Mouse (Mus musculus): ENCODE measurements around the gene Cyp2g1. TPM values are rescaled to one million over a fixed set of nuclear protein-coding genes. Genes with fewer than 3 reads are reported as not detected.

Gene Cyp2g1
- not detected in 2 replicates for polyA plus RNA-seq (2016; fragmentation: Nextera tagmentation; extraction: Ambion mirVana)

DNA sequence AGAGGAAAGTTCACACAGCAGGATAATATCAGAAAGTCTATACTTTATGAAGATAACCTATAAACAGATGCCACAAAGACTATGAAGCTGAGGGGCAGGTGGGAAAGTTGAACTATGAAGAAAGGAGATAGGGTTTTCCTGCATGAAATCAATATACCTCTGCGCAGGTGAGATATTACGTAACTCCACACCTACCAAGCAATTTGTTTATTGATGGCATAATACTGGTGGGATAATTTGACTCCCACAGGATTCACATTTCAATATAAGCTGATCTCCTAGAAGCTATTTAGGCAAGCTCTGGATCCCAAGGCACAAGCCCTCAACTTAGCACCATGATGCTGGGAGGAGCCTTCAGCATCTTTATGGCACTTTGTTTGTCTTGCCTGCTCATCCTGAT lies at the start of gene Cyp2g1:
Gene Cyp2g1, plus strand, starts transcription at position 301 of the 400 bp plus-strand sequence.
- H3K27me3 ChIP-seq = no peaks in the 10 kb centered on the region
- no peaks in the 10 kb centered on the region for H3K4me1 ChIP-seq (replicated peaks)
- no peak within 1 kb of the TSS for H3K27ac ChIP-seq
- 83% methylated on average over 2 of the region's 2 CpGs for WGBS
- no peak for ATAC-seq (ENCODE audit: insufficient number of reproducible peaks, insufficient read depth, low FRiP score, low TSS enrichment, low read depth)
- H3K4me3 ChIP-seq (replicated peaks) = no peak within 1 kb of the TSS
- 0 out of 2 replicates have a peak, but pooled peaks cover 3% of the 10 kb centered on the region for H3K9me3 ChIP-seq
- H3K4me2 ChIP-seq = no peak within 1 kb of the TSS
- H3K36me3 ChIP-seq = no peaks in the 10 kb centered on the region
- H3K9ac ChIP-seq (replicated peaks) = no peak within 1 kb of the TSS

DNA sequence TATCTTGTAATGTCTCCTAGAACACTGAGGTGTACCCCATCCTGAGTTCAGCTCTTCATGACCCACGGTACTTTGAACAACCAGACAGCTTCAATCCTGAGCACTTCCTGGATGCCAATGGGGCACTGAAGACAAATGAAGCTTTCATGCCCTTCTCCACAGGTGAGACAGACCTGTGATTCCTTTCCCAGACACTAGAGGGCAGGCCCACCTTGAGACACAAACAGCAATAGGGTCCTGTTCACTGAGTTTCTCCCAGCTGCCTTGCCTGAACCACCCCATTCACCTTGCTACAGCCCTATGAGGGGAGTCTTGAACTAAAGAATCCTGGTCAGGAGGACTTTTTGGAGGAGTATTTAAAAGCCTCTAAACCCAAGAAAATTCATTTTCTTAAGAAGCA lies 41.6 kb upstream of the Cyp2g1 start:
- no peaks in the 10 kb centered on the region for H3K9me3 ChIP-seq
- no peaks in the 10 kb centered on the region for H3K4me1 ChIP-seq (replicated peaks)
- H3K4me2 ChIP-seq = no peak overlapping the region
- H3K9ac ChIP-seq (replicated peaks) = no peak overlapping the region
- H3K27me3 ChIP-seq = no peaks in the 10 kb centered on the region
- no peak overlapping the region for H3K4me3 ChIP-seq (replicated peaks)
- ATAC-seq (ENCODE audit: insufficient number of reproducible peaks, insufficient read depth, low FRiP score, low TSS enrichment, low read depth) = no peak
- 71% methylated on average over 1 of the region's 1 CpGs for WGBS
- no peak overlapping the region for H3K27ac ChIP-seq
- H3K36me3 ChIP-seq = no peaks in the 10 kb centered on the region

DNA sequence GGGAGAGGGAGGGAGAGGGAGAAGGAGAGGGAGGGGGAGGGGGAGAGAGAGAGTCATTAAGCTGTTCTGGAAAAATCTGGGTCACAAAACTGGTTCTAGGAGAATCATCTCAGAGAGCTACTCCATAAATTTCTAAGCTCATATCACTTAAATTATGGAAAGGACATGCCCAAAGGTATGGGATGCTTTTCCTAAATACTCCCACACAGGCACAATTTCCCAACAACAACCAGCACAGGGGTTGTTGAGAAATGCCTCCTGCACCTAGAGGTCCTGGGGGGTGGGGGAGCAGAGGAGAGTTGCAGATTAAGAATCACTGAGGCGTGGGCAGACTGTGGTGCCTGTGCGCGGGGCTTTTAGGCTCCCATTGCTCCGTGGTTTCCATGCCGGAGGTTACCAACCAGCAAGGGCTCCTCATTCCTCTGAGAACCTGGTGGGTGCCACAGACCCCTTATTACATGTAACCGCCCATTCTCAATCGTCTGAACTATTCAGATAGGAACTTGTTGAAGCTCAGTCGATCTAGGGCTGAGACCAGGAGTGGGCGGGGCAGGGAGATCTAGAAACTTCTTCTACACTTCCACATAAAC lies 38.7 kb upstream of the Cyp2g1 start:
- H3K4me3 ChIP-seq (replicated peaks) = no peak overlapping the region
- ATAC-seq (ENCODE audit: insufficient number of reproducible peaks, insufficient read depth, low FRiP score, low TSS enrichment, low read depth) = no peak
- H3K4me1 ChIP-seq (replicated peaks) = no peaks in the 10 kb centered on the region
- no peak overlapping the region for H3K27ac ChIP-seq
- H3K9ac ChIP-seq (replicated peaks) = no peak overlapping the region
- no peaks in the 10 kb centered on the region for H3K27me3 ChIP-seq
- H3K4me2 ChIP-seq = no peak overlapping the region
- no peaks in the 10 kb centered on the region for H3K36me3 ChIP-seq
- 84% methylated on average over 9 of the region's 9 CpGs for WGBS
- no peaks in the 10 kb centered on the region for H3K9me3 ChIP-seq

DNA sequence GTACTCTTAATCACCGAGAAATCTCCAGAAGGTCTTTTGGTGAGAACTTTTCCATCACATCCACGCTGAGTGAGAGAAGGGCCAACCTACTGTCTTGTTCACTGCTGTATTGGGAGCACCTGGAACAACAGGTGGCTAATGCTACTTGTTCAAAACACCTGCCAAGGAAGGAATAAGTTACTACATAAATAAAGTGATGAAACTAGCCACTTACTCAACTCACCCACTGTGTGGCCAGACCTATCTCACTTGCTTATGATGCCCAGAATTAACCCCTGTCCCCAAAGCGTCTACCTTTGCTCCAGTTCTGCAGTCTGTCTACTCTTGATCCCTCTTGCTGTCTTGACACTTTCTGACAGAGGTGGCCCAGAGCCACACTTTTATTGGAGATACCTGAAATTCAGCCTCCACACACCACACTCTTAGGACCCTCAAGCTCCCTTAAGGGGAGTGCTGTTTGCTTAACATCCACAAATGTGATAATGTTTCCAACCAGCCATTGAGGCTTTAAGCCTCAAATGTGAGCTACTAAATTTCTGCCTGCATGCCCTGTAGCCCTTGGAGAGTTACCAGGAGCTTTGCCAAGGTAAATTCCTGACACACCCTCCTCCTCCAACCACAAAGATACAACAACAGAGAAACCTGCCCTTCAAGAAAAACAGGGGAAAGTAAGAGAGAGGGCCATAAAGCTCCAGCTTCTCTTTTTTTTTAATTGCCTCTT lies 35.7 kb upstream of the Cyp2g1 start:
- Histone ChIP-seq H3K9ac (replicated peaks) (no peak overlapping the region), H3K36me3 (no peaks in the 10 kb centered on the region), H3K4me1 (replicated peaks) (no peaks in the 10 kb centered on the region), H3K27me3 (no peaks in the 10 kb centered on the region), H3K4me3 (replicated peaks) (no peak overlapping the region), H3K27ac (no peak overlapping the region), H3K4me2 (no peak overlapping the region), H3K9me3 (no peaks in the 10 kb centered on the region)
- 78% methylated on average over 3 of the region's 3 CpGs for WGBS
- no peak for ATAC-seq (ENCODE audit: insufficient number of reproducible peaks, insufficient read depth, low FRiP score, low TSS enrichment, low read depth)

DNA sequence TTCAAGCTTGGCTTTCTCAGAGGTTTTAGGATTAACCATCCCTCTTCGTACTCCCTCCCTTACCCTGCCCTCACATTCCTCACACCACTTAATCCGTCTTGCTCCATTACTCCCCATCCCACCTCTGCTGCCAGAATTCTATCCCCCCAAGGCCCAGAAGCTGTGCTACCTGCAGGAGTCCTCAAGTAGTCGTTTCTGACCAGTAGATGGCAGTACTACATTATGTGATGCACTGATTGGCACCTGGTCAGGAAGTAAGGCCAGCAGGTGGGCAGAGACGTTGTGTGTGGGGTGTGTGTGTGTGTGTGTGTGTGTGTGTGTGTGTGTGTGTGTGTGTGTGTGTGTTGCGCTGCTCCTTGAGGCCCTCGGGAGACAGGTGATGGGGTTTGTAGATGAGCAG lies 32.8 kb upstream of the Cyp2g1 start:
- Histone ChIP-seq H3K4me2 (no peak overlapping the region), H3K36me3 (no peaks in the 10 kb centered on the region), H3K9ac (replicated peaks) (no peak overlapping the region), H3K9me3 (no peaks in the 10 kb centered on the region), H3K4me1 (replicated peaks) (no peaks in the 10 kb centered on the region), H3K27me3 (peaks cover 7% of the 10 kb centered on the region; the same call in 1 of the 2 replicates), H3K27ac (no peak overlapping the region), H3K4me3 (replicated peaks) (no peak overlapping the region)
- no peak for ATAC-seq (ENCODE audit: insufficient number of reproducible peaks, insufficient read depth, low FRiP score, low TSS enrichment, low read depth)
- WGBS = 22% methylated on average over 5 of the region's 6 CpGs

DNA sequence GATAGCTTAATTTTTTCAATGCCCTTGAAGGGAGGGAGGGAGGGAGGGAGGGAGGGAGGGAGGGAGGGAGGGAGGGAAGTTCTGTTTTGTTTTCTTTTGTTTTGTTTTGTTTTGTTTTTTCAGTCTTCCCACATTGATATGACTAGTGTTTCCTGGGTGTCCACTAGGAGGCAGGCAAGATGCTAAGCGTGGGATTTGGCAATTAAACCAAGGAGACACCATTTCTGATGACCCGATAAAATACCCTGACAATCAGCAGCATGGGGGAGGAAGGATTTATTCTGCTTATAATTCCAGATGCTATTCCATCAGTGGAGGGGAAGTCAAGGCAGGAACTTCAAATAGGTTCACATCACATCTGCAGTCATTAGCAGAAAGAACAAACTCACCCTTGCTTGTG lies 30.9 kb upstream of the Cyp2g1 start:
- Histone ChIP-seq H3K9ac (replicated peaks) (no peak overlapping the region), H3K36me3 (no peaks in the 10 kb centered on the region), H3K4me2 (no peak overlapping the region), H3K27ac (no peak overlapping the region), H3K4me3 (replicated peaks) (no peak overlapping the region), H3K27me3 (peaks cover 7% of the 10 kb centered on the region; the same call in 1 of the 2 replicates), H3K9me3 (no peaks in the 10 kb centered on the region), H3K4me1 (replicated peaks) (no peaks in the 10 kb centered on the region)
- no peak for ATAC-seq (ENCODE audit: insufficient number of reproducible peaks, insufficient read depth, low FRiP score, low TSS enrichment, low read depth)
- 45% methylated on average over 2 of the region's 2 CpGs for WGBS

DNA sequence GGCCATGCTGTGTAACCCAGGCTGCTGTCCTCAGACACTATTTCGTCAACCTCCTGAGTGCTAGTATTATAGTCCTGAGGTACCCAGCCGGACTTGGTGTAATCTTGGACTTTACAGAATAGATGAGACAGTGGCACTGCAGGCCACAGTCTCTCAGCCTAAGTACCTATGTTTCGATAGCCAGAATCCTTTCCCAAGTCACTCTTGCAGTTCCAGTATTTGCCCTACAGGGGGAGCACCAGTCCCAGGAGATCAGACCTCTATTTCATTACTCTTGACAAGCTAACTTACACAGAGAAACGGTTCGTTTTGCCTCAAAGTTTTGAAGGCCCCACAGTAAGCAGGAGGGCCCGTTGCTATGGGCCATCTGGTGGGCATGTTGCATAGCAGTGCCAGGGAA lies 30.2 kb upstream of the Cyp2g1 start:
- no peak overlapping the region for H3K4me2 ChIP-seq
- H3K27ac ChIP-seq = no peak overlapping the region
- no peaks in the 10 kb centered on the region for H3K36me3 ChIP-seq
- no peaks in the 10 kb centered on the region for H3K4me1 ChIP-seq (replicated peaks)
- 30% methylated on average over 6 of the region's 6 CpGs for WGBS
- H3K27me3 ChIP-seq = peaks cover 7% of the 10 kb centered on the region; the same call in 1 of the 2 replicates
- H3K9me3 ChIP-seq = no peaks in the 10 kb centered on the region
- H3K4me3 ChIP-seq (replicated peaks) = no peak overlapping the region
- no peak overlapping the region for H3K9ac ChIP-seq (replicated peaks)
- ATAC-seq (ENCODE audit: insufficient number of reproducible peaks, insufficient read depth, low FRiP score, low TSS enrichment, low read depth) = no peak

DNA sequence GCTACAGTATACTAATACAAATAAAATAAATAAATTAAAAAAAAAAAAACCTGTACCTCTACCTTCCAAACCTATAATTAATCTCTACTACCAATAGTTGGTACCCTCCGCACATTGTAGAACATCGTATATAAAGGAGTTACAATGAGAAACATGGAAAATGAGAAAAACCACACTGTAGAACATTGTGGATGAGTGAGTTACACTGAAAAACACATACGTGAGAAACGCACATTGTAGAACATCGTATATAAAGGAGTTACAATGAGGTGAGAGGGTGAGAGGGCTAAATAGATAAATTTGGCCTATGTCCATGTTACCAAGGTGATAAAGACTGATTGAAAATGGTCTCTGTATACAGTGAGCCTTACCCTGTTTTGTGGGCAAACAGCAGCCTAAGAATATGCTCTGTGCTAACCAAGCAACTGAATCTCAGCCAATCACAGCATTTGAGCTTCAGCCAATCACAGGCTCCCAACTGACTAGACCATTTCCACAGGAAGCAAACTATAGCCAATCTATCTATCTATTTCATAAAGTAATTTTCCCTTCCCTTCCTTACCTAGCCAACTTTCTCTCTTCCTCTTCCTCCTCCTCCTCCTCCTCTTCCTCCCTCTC lies 28.8 kb upstream of the Cyp2g1 start:
- Histone ChIP-seq H3K27me3 (peaks cover 7% of the 10 kb centered on the region; the same call in 1 of the 2 replicates), H3K4me1 (replicated peaks) (no peaks in the 10 kb centered on the region), H3K9me3 (no peaks in the 10 kb centered on the region), H3K36me3 (no peaks in the 10 kb centered on the region), H3K4me2 (no peak overlapping the region), H3K27ac (no peak overlapping the region), H3K9ac (replicated peaks) (no peak overlapping the region), H3K4me3 (replicated peaks) (no peak overlapping the region)
- peak; percentile 68; the same call in 1 of the 2 replicates for ATAC-seq (ENCODE audit: insufficient number of reproducible peaks, insufficient read depth, low FRiP score, low TSS enrichment, low read depth)
- 77% methylated on average over 5 of the region's 5 CpGs for WGBS

DNA sequence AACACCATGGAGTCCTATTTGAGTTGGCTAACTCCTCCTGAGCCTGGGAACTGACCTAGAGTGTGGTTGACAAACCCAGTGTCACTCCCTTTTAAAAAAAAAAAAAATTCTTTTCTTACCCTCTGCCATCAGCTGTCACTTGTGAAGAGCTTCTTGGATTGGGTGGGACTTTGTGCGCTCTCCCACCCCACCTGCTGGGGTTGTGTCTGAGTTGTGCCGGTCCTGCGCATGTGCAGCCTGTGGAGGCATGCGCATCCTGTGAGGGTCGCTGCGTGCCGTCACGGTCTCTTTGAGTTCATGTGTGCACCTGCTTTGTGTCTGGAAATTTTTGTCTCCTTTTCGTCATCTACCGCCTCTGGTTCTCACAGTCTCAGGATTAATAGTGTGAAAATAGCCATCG lies 28.2 kb upstream of the Cyp2g1 start:
- H3K36me3 ChIP-seq = no peaks in the 10 kb centered on the region
- H3K4me1 ChIP-seq (replicated peaks) = no peaks in the 10 kb centered on the region
- H3K27me3 ChIP-seq = peaks cover 7% of the 10 kb centered on the region; the same call in 1 of the 2 replicates
- H3K27ac ChIP-seq = no peak overlapping the region
- no peaks in the 10 kb centered on the region for H3K9me3 ChIP-seq
- ATAC-seq (ENCODE audit: insufficient number of reproducible peaks, insufficient read depth, low FRiP score, low TSS enrichment, low read depth) = no peak
- 10% methylated on average over 11 of the region's 11 CpGs for WGBS
- no peak overlapping the region for H3K4me2 ChIP-seq
- H3K4me3 ChIP-seq (replicated peaks) = no peak overlapping the region
- no peak overlapping the region for H3K9ac ChIP-seq (replicated peaks)

DNA sequence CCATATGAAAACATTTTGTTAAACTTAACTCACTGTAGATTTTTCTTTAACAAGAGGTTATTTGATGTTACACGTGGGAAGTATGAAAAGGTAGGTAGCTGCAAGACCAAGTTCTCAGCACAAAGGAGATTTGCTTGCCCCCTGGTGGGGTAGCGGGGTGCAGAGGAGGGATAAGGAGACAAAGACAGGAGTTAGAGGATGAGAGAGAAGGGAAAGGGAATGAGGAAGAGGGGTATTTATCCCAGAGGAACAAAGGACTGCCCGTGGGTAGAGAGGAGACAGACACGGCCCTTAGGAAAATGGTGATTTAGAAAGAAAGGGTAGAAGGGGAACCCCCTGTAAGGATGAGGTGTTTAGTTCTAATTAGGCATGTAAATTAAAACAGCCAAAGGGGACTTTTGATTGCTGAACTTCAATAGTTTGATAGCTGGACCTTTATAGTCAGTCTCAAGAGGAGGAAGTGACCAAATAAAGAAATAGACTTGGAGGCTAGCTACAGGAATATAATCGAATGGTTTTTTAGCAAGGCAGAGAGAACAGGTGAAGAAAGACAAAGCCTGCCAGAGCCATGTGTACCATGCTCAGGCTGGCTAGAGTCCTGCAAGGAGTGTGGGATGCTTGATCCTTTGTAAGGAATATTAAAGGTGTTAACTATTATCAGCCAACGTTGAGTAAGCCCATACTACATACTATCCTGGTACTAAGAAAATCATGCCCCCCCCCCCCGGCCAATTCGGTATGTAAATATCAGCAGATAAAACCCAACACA lies 27.5 kb upstream of the Cyp2g1 start:
- no peak overlapping the region for H3K4me2 ChIP-seq
- no peaks in the 10 kb centered on the region for H3K4me1 ChIP-seq (replicated peaks)
- H3K27me3 ChIP-seq = peaks cover 7% of the 10 kb centered on the region; the same call in 1 of the 2 replicates
- no peaks in the 10 kb centered on the region for H3K36me3 ChIP-seq
- H3K4me3 ChIP-seq (replicated peaks) = no peak overlapping the region
- H3K9ac ChIP-seq (replicated peaks) = no peak overlapping the region
- no peaks in the 10 kb centered on the region for H3K9me3 ChIP-seq
- no peak overlapping the region for H3K27ac ChIP-seq
- no peak for ATAC-seq (ENCODE audit: insufficient number of reproducible peaks, insufficient read depth, low FRiP score, low TSS enrichment, low read depth)
- 21% methylated on average over 8 of the region's 8 CpGs for WGBS

DNA sequence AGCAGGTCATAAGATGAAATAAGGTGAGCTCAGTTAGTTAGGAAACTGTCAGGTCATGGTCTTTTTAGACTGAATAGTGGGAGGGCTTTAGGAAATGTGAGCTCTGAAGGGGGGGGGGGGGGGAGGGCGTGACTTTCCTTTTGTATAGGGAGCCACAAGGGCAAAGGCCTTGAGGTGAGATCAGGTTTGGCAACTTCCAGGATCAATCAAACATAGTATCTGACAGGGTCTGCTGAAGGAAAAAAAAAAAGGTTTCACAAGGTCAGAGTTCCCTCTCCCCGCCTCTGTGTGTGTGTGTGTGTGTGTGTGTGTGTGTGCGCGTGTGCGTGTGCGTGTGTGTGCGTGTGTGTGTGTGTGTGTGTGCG lies 26.9 kb upstream of the Cyp2g1 start:
- Histone ChIP-seq H3K4me3 (replicated peaks) (no peak overlapping the region), H3K27ac (no peak overlapping the region), H3K27me3 (peaks cover 7% of the 10 kb centered on the region; the same call in 1 of the 2 replicates), H3K9me3 (no peaks in the 10 kb centered on the region), H3K9ac (replicated peaks) (no peak overlapping the region), H3K4me2 (no peak overlapping the region), H3K4me1 (replicated peaks) (no peaks in the 10 kb centered on the region), H3K36me3 (no peaks in the 10 kb centered on the region)
- no peak for ATAC-seq (ENCODE audit: insufficient number of reproducible peaks, insufficient read depth, low FRiP score, low TSS enrichment, low read depth)
- WGBS = 62% methylated on average over 2 of the region's 8 CpGs

All from limb, embryonic 12.5 days (tissue).